Mouse (Mus musculus) stomach, embryonic 16.5 days (tissue): ENCODE measurements around the gene Dgcr2. TPM values are rescaled to one million over a fixed set of nuclear protein-coding genes. Genes with fewer than 3 reads are reported as not detected.

Experiments
- ATAC-seq: fragments of 200-750 bp; cut with Nextera tagmentation; 2 replicates; pipeline ENCODE4 v1.8.0; 2017; ENCODE audit warnings: moderate number of reproducible peaks, moderate TSS enrichment; ENCODE audit not compliant: insufficient read depth, low FRiP score
- H3K27ac ChIP-seq: fragments of 300-500 bp; sonication (generic); 2 replicates; pipeline ENCODE4 v1.5.1; 2014; ENCODE audit warnings: low read length
- H3K27me3 ChIP-seq: fragments of 300-500 bp; sonication (generic); 2 replicates; pipeline ENCODE4 v1.6.1; 2014; ENCODE audit warnings: low read length, control low read depth, mixed read lengths; ENCODE audit not compliant: control insufficient read depth, insufficient read depth
- H3K36me3 ChIP-seq: fragments of 300-500 bp; sonication (generic); 2 replicates; pipeline ENCODE4 v1.6.1; 2014; ENCODE audit warnings: low read length; ENCODE audit not compliant: control insufficient read depth, insufficient read depth
- H3K4me1 ChIP-seq: fragments of 300-500 bp; sonication (generic); 2 replicates; pipeline ENCODE4 v1.6.1; 2014; ENCODE audit warnings: low read length, control low read depth, mixed read lengths; ENCODE audit not compliant: control insufficient read depth, insufficient read depth
- H3K4me2 ChIP-seq: fragments of 300-500 bp; sonication (generic); 2 replicates; pipeline ENCODE4 v1.6.1; 2014; ENCODE audit warnings: low read depth, low read length, mixed read lengths
- H3K4me3 ChIP-seq: fragments of 300-500 bp; sonication (generic); replicated peaks from 2 replicates; pipeline ENCODE4 v1.5.1; 2014; ENCODE audit warnings: mild to moderate bottlenecking, low read length
- H3K9ac ChIP-seq: fragments of 300-500 bp; sonication (generic); 2 replicates; pipeline ENCODE4 v1.6.1; 2014; ENCODE audit warnings: low read length
- H3K9me3 ChIP-seq: fragments of 300-500 bp; sonication (generic); replicated peaks from 2 replicates; pipeline ENCODE4 v1.6.1; 2016; ENCODE audit warnings: low read length, control low read depth; ENCODE audit not compliant: control insufficient read depth
- WGBS: fragments of 180-500 bp; shearing (Covaris S2); extraction: QIAGEN DNeasy Blood & Tissue Kit; methylation state at CpG from one replicate; pipeline ENCODE4 v1.1.7; 2014; 5-methylcytosine and 5-hydroxymethylcytosine counted together
- polyA plus RNA-seq: library from polyadenylated mRNA; unstranded; fragments of >200 nt; fragmentation: Nextera tagmentation; extraction: Ambion mirVana; gene quantifications from 2 replicates; pipeline ENCODE4 v1.2.1, GENCODE M21; 2015

Gene Dgcr2
- polyA plus RNA-seq, 1 experiment from 2014 or later = 80.6 TPM

DNA sequence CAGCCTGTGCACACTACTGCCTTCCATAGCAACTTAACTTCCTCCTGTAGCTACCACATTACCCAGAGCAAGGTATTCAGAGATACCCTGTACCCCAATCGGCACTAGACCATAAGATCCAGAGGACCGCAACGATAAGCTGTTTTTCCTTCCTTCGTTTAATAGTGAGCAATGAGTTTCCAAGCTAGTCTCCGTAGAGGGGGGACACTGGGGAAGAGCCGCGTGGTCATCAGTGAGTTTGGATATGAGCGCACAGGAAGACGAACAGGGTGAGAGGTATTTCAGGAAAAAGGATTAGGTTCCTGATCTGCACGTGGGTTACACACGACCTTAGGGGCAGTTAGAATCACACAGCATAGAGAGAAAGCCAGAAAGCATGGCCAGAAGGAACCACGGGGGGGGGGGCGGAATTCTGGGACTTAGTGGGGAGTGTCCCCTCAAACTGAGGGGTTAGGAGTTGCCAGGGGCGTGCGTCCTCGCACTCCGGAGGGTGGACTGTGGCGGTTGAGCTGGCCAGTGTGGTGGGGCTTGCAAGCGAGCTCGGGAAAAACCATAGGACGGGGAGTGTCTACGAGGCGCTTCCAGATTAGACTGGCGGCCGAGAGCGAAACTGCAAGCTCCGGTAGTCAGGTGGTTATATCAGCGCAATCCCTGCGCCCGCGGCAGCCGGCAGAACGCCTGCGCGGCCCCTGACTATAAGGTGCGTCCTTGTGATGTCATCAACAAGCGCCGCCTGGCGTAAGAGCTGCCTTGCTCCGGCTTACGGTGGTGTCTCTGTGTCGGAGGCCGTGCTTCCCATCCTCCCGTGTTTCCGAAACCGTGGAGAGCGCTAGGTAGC, 23.2 kb upstream of the Dgcr2 start:
- peaks cover 8% of the 10 kb centered on the region; the same call in 1 of the 2 replicates for H3K36me3 ChIP-seq
- peak overlapping the region; percentile 92 for H3K27ac ChIP-seq
- H3K4me1 ChIP-seq = peaks cover 17% of the 10 kb centered on the region
- peak overlapping the region; percentile 60 for H3K4me3 ChIP-seq
- ATAC-seq = peak; percentile 93
- peaks cover 23% of the 10 kb centered on the region for H3K27me3 ChIP-seq
- peak overlapping the region; percentile 83 for H3K9ac ChIP-seq
- under 1% methylated on average over 47 of the region's 47 CpGs for WGBS
- no peaks in the 10 kb centered on the region for H3K9me3 ChIP-seq
- peak overlapping the region; percentile 91 for H3K4me2 ChIP-seq

DNA sequence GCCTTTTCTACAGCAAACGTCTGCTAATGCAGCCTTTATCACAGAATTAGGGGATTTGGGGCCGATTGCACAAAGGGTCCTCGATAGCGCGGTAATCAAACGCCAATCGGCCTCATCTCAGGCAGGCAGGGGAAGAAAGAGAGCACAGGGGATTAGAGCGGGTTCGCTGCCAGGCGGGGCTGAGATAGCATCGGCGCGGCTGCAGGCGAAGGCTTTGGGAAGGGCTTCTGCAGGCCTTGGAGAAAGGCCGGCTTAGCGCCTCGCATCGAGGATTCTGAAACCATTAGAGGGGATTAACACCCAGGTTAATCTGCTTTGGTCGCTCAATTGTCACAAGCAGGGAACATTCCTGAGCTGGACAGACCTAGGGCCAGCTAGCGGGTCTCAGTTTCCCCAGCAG, 22.2 kb upstream of the Dgcr2 start:
- peaks cover 15% of the 10 kb centered on the region for H3K4me1 ChIP-seq
- H3K36me3 ChIP-seq = peaks cover 8% of the 10 kb centered on the region; the same call in 1 of the 2 replicates
- no peak overlapping the region for H3K4me3 ChIP-seq
- WGBS = 13% methylated on average over 20 of the region's 20 CpGs
- peak overlapping the region; percentile 91; the same call in 1 of the 2 replicates for H3K4me2 ChIP-seq
- peaks cover 33% of the 10 kb centered on the region for H3K27me3 ChIP-seq
- peak overlapping the region; percentile 56 for H3K9ac ChIP-seq
- H3K9me3 ChIP-seq = no peaks in the 10 kb centered on the region
- ATAC-seq = no peak
- H3K27ac ChIP-seq = no peak overlapping the region

DNA sequence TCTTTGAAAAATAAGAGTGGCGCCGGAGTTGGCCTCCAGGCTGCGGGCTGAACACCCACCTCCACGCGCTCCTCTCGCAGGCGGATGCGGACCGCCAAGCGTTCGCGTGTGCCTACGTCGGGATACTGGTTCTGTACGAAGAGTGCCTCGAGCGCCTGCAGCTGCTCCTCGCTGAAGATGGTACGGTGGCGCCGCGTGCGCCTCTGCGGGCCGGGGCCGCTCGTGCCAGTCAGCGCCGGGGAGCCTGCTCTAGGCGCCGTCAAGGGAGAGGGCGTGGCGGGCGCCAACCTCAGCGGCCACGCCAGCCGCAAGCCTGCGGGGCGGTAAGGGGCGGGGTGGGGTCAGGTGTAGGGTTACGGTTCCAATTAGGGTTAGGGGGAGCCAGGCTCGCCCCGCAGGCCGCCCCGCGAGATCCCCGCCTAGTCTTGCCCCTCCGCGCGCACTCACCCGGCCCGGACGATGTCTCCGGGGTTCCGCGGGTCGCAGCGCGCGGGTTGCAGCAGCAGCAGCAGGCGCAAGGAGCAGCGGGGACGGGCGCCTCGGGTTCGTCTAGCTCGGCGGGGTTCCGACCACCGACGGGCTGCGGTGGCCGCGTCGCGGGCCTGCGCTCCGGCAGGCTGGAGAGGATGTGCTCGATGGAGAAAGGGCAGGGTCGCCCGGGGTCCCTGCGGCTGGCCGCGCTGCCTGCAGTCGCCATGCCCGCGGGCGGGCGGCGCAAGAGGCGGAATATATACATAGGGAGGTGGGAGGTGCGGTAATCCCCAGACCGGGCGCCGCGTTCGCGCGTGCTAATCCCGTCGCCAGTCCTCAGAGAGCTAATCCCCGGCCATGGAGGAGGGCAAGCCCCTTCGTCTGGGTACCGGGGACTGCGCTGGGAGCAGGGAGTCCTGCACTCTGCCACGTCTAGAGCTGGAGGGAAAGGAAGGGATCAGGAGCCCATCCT, 16.2 kb upstream of the Dgcr2 start, which contains the start of gene Gsc2:
TSS of gene Gsc2 (minus strand) at position 753 of the 943 bp plus-strand sequence.
- WGBS = under 1% methylated on average over 102 of the region's 106 CpGs
- H3K9me3 ChIP-seq = no peaks in the 10 kb centered on the region
- peaks cover 65% of the 10 kb centered on the region for H3K27me3 ChIP-seq
- peak within 1 kb of the TSS; percentile 47 for H3K4me3 ChIP-seq
- H3K4me1 ChIP-seq = peaks cover 13% of the 10 kb centered on the region
- H3K4me2 ChIP-seq = peak within 1 kb of the TSS; percentile 74
- no peak for ATAC-seq
- H3K27ac ChIP-seq = no peak within 1 kb of the TSS
- no peaks in the 10 kb centered on the region for H3K36me3 ChIP-seq
- H3K9ac ChIP-seq = peak within 1 kb of the TSS; percentile 55

DNA sequence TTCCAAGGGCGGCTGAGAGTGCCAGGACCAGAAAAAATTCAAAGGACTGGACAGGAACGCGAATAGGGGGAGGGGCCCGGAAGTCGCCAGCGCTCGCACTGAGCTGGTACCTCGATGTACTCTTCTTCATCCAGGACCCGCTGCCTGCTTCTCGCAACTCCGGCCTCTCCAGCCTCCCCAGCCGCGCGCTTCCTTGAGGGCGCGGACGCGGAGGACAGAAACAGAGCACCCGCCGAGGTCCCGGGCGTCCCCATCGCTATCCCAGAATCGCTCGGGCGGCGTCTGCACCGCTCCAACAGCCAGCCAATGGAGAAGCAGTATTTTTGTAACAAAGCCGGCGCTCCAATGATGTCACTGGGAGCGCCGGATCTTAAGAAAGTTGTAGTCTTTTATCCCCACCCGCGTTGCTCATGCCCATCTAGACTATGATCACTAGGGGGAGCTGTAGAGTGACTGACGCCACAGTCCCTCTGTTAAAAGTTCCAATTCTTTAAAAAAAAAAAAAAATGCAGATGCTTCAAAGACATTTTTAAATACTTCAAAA, 12.8 kb upstream of the Dgcr2 start, which contains the start of gene Ess2:
TSS of gene Ess2 (minus strand) at position 297 of the 544 bp plus-strand sequence.
- peaks cover 16% of the 10 kb centered on the region for H3K36me3 ChIP-seq
- H3K9ac ChIP-seq = peak within 1 kb of the TSS; percentile 78
- peak; percentile 95 for ATAC-seq
- peaks cover 45% of the 10 kb centered on the region for H3K27me3 ChIP-seq
- H3K27ac ChIP-seq = peak within 1 kb of the TSS; percentile 16; the same call in 1 of the 2 replicates
- H3K9me3 ChIP-seq = no peaks in the 10 kb centered on the region
- H3K4me3 ChIP-seq = peak within 1 kb of the TSS; percentile 94
- under 1% methylated on average over 35 of the region's 35 CpGs for WGBS
- peaks cover 13% of the 10 kb centered on the region for H3K4me1 ChIP-seq
- peak within 1 kb of the TSS; percentile 74 for H3K4me2 ChIP-seq

DNA sequence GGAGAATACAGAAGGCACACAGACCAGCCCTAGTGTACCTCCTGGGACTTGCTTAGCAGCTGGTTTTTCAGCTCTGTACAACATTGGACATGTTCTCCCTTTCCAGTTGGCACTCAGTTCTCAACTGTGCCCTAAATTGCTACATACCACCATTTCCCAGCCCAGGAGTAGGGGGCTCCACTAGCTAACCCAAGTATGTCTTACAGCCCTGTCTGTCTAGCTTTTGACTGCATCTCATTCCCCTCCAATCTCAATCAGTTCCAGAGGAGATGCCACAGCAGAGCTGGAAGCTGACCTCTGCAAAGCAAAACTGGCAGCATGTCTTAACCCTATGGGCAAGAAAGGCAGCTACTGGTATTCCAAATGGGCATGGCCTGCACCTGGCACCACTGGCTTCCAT, 2.3 kb downstream of the Dgcr2 start:
- no peak overlapping the region for H3K27ac ChIP-seq
- no peak for ATAC-seq
- H3K4me2 ChIP-seq = no peak overlapping the region
- H3K9ac ChIP-seq = no peak overlapping the region
- H3K4me3 ChIP-seq = no peak overlapping the region
- H3K27me3 ChIP-seq = no peaks in the 10 kb centered on the region
- H3K4me1 ChIP-seq = peaks cover 11% of the 10 kb centered on the region
- H3K9me3 ChIP-seq = no peaks in the 10 kb centered on the region
- 0 out of 2 replicates have a peak, but pooled peaks cover 4% of the 10 kb centered on the region for H3K36me3 ChIP-seq

DNA sequence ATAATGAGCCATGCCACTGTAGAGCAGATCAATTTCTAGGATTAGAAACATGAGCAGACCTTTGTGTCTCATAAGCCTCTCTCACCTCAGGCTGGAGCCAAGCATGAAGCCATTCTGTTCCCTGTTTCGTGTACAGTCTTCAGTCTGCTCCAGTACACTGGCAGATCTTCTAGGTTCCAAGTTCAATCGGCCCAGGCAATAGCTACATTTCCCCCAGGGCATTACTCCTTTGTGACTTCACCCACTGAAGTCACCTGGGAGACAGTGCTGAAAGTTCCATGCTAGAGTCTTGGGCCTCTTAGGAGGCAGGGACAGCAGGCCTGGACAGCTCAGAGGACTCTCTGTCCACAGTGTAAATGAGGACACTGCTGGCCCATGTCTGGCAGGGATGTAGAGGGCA, 4.4 kb downstream of the Dgcr2 start, which contains the start of gene Tssk1:
TSS of gene Tssk1 (plus strand) at position 301 of the 400 bp plus-strand sequence.
- Histone ChIP-seq H3K4me2 (no peak within 1 kb of the TSS), H3K9ac (no peak within 1 kb of the TSS), H3K9me3 (no peaks in the 10 kb centered on the region), H3K36me3 (no peaks in the 10 kb centered on the region), H3K27me3 (no peaks in the 10 kb centered on the region), H3K27ac (no peak within 1 kb of the TSS), H3K4me1 (peaks cover 22% of the 10 kb centered on the region), H3K4me3 (no peak within 1 kb of the TSS)
- no peak for ATAC-seq
- 81% methylated on average over 2 of the region's 2 CpGs for WGBS

DNA sequence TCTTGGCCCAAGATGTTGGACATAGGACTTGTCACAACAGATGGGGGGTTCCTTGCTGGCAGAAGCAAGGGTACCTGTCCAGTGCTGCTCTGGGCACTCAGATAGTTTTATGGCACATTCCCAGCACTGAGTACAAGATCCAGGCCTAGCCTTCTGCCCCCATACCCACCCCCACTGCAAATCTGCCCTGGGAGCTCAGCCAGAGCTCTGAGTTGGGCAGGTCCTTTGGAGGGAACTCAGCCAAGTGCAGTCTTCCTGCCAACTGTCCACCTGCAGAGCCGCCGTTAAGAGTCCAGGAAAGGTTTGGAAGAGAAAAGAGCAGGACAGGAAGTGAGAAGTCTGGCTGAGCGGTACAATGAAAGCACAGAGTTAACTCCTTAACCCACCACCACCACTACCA, 5.8 kb downstream of the Dgcr2 start:
- WGBS = 41% methylated on average over 3 of the region's 3 CpGs
- no peak overlapping the region for H3K4me2 ChIP-seq

DNA sequence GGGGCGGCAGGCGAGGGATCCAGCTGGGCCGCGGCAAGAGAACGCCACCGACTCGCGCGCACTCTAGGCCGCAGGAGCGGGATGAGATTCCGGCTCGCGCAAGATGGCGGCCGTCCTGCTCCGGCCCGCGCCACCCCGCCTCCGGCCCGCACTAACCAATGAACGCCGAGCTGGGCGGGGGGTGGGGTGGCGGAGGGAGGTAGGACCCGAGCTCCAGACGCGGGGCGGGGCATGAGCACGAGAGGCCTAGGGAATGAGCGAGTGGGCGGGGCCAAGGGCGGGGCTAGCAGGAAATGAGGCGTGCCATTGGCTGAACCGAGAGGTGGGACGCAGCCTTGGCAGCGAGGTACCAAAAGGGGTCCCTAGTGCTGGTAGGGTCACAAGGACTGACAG, 6.8 kb downstream of the Dgcr2 start, which contains the start of gene Gm20518:
TSS of gene Gm20518 (minus strand) at position 105 of the 393 bp plus-strand sequence.
- WGBS = under 1% methylated on average over 38 of the region's 38 CpGs
- Histone ChIP-seq H3K27ac (peak within 1 kb of the TSS; percentile 96), H3K9me3 (no peaks in the 10 kb centered on the region), H3K36me3 (no peaks in the 10 kb centered on the region), H3K4me1 (peaks cover 22% of the 10 kb centered on the region), H3K4me2 (peak within 1 kb of the TSS; percentile 86), H3K27me3 (no peaks in the 10 kb centered on the region), H3K9ac (peak within 1 kb of the TSS; percentile 99), H3K4me3 (peak within 1 kb of the TSS; percentile 99)
- ATAC-seq = peak; percentile 99

More for the DNA sequence above, 5.8 kb downstream of the Dgcr2 start:
- no peak overlapping the region for H3K9ac ChIP-seq
- H3K27ac ChIP-seq = peak overlapping the region; percentile 60
- H3K27me3 ChIP-seq = no peaks in the 10 kb centered on the region
- peaks cover 22% of the 10 kb centered on the region for H3K4me1 ChIP-seq
- no peak for ATAC-seq
- H3K9me3 ChIP-seq = no peaks in the 10 kb centered on the region
- no peaks in the 10 kb centered on the region for H3K36me3 ChIP-seq
- H3K4me3 ChIP-seq = no peak overlapping the region
